Comparison of ENCODE assay signal across 9 mouse cellular contexts in genomic region chr17:87460669-87461498, GRCm38 (mm10). TPM values are rescaled to one million over a fixed set of nuclear protein-coding genes. Genes with fewer than 3 reads are reported as not detected.
A peak's percentile ranks its signal among the peaks of the same experiment; 100 is the strongest.
DNase-seq lines count a peak whose midpoint lies in the region; ATAC-seq and TF ChIP-seq lines count a peak whose summit lies in the region.
"Had no signal": no experiment of that assay in that cellular context is flagged by ENCODE, and none has a peak within 500 bp of the region (broad histone marks: within the 10 kb centered on the region; RNA-seq: fewer than 3 reads in every experiment).

No protein-coding gene starts in this region.

- intact Hi-C loops in gastrocnemius, adult 2 months (cut with DNase I), result loop anchor here (5.0 kb wide), 1 partner anchor 61 kb away; no protein-coding TSS in a partner anchor

- TF ChIP-seq CTCF in lung, embryonic 14.5 days (IDR thresholded peaks at IDR 0.05; ENCODE audit: low read depth), result no peak
- no peak for TF ChIP-seq CTCF in gastrocnemius, adult 2 months (IDR thresholded peaks at IDR 0.05)

- ATAC-seq in lung, embryonic 14.5 days (ENCODE audit: insufficient read depth), result no peak
- no peak for ATAC-seq in stomach, embryonic 14.5 days (ENCODE audit: insufficient number of reproducible peaks, insufficient read depth, low FRiP score, low read depth)

- no peaks in the 10 kb centered on the region for H3K9me3 ChIP-seq in lung, embryonic 14.5 days (ENCODE audit: low read depth, low read length)
- H3K9me3 ChIP-seq in stomach, embryonic 14.5 days (ENCODE audit: control insufficient read depth, low read depth, low read length), result no peaks in the 10 kb centered on the region

- 0 out of 2 replicates have a peak overlapping the region, but pooled peaks have one; percentile 9 for H3K4me3 ChIP-seq in lung, embryonic 14.5 days (ENCODE audit: low read depth, low read length)
- H3K4me3 ChIP-seq in gastrocnemius, adult 2 months, result peak overlapping the region; percentile 69
- H3K4me3 ChIP-seq in stomach, embryonic 14.5 days (ENCODE audit: low read depth, low read length), result no peak overlapping the region

- peak overlapping the region; percentile 29; the same call in 1 of the 2 replicates for H3K9ac ChIP-seq in lung, embryonic 14.5 days
- no peak overlapping the region for H3K9ac ChIP-seq in stomach, embryonic 14.5 days (replicated peaks; ENCODE audit: low read depth, low read length)

- peak overlapping the region; percentile 56 for H3K4me2 ChIP-seq in lung, embryonic 14.5 days
- peak overlapping the region; percentile 29; the same call in 1 of the 2 replicates for H3K4me2 ChIP-seq in stomach, embryonic 14.5 days (replicated peaks; ENCODE audit: low read depth, low read length)

- H3K36me3 ChIP-seq in lung, embryonic 14.5 days (ENCODE audit: insufficient read depth), result no peaks in the 10 kb centered on the region
- no peaks in the 10 kb centered on the region for H3K36me3 ChIP-seq in stomach, embryonic 14.5 days (ENCODE audit: control insufficient read depth, insufficient read depth, low read length)

- DNase-seq in lung, embryonic 14.5 days, result peak; percentile 7
- no peak for DNase-seq in lung, postnatal 10 days
- DNase-seq in gastrocnemius, adult 2 months, result peak; percentile 77
- DNase-seq in kidney, postnatal 36 days, result peak; percentile 44 to 50
- no peak for DNase-seq in cerebellum, postnatal 36 days
- no peak for DNase-seq in adrenal gland, adult (ENCODE audit: inconsistent age in 2 of 2, low spot score in 1 of 2)
- no peak for DNase-seq in spleen, adult 12 weeks (ENCODE audit: low spot score)

- peaks cover 27% of the 10 kb centered on the region for H3K4me1 ChIP-seq in lung, embryonic 14.5 days (ENCODE audit: insufficient read depth)
- H3K4me1 ChIP-seq in stomach, embryonic 14.5 days (ENCODE audit: control insufficient read depth, insufficient read depth, low read length), result peaks cover 23% of the 10 kb centered on the region

- H3K27me3 ChIP-seq in lung, embryonic 14.5 days (ENCODE audit: insufficient read depth, low read length), result no peaks in the 10 kb centered on the region
- H3K27me3 ChIP-seq in stomach, embryonic 14.5 days (ENCODE audit: control insufficient read depth, insufficient read depth, low read length), result no peaks in the 10 kb centered on the region

- H3K27ac ChIP-seq in lung, embryonic 14.5 days (ENCODE audit: low read depth), result peak overlapping the region; percentile 59; the same call in 1 of the 2 replicates
- H3K27ac ChIP-seq in gastrocnemius, adult 2 months, result peak overlapping the region; percentile 93
- H3K27ac ChIP-seq in stomach, embryonic 14.5 days (ENCODE audit: low read length), result peak overlapping the region; percentile 66; the same call in 1 of the 2 replicates

- 37% methylated on average over 17 of the region's 17 CpGs for WGBS in lung, embryonic 14.5 days
- WGBS in stomach, embryonic 14.5 days, result 37% methylated on average over 17 of the region's 17 CpGs

RNA-seq across cellular contexts. Expression of gene Calm2, which starts 14.1 kb away (rescaled TPM):
- 944 and 965 TPM in 2 replicates for polyA plus RNA-seq in lung, embryonic 14.5 days (2014; fragmentation: Nextera tagmentation; extraction: Ambion mirVana)
- total RNA-seq in gastrocnemius, adult 2 months (2021), result 100 to 1,000 TPM; 181 to 192 TPM
- polyA plus RNA-seq in stomach, embryonic 14.5 days (2014; fragmentation: Nextera tagmentation; extraction: Ambion mirVana), result 951 and 1,023 TPM in 2 replicates

RNA-seq across cellular contexts. Expression of gene Stpg4, which starts 33.3 kb away (rescaled TPM):
- not detected in 2 replicates for polyA plus RNA-seq in lung, embryonic 14.5 days (2014; fragmentation: Nextera tagmentation; extraction: Ambion mirVana)
- not detected for total RNA-seq in gastrocnemius, adult 2 months (2021)
- not detected in 2 replicates for polyA plus RNA-seq in stomach, embryonic 14.5 days (2014; fragmentation: Nextera tagmentation; extraction: Ambion mirVana)
- polyA plus RNA-seq: large intestine, adult 2 months had no signal

Comparison
In these comparisons a context has a peak if more than half of its experiments do, and no peak if none do; other contexts are left out.
1. DNase-seq: peak in lung, embryonic 14.5 days (single experiment), gastrocnemius, adult 2 months (single experiment) and kidney, postnatal 36 days (2 of 2); none in lung, postnatal 10 days (single experiment), cerebellum, postnatal 36 days (0 of 2), adrenal gland, adult (0 of 2) and spleen, adult 12 weeks (single experiment).
2. Peak in every context shown above with its lines, with median percentiles within 50 percentile points of each other: H3K27ac ChIP-seq.